Mouse (Mus musculus): ENCODE measurements at regions not wholly inside any gene's neighbourhood (a gene's known extent, or its start where the extent isn't known, plus 50 kb on each side); places are given as distances from the start of the nearest gene placed in this dataset.
"Not testable (repeated sequence)": the region's sequence is repeated elsewhere in the genome, so short reads cannot be mapped to it uniquely, and the experiment has no call there.

GRCm38 (mm10) chr12:92915203-92915602 lies 1066.2 kb upstream of the Sel1l start:
- Histone ChIP-seq H3K4me3 (no peak overlapping the region), H3K4me1 (no peaks in the 10 kb centered on the region), H3K27me3 (ENCODE audit: low read depth, poor library complexity, severe bottlenecking) (no peaks in the 10 kb centered on the region), H3K36me3 (no peaks in the 10 kb centered on the region), H3K9me3 (replicated peaks) (no peaks in the 10 kb centered on the region), H3K27ac (no peak overlapping the region)
- 79% methylated on average over 1 of the region's 1 CpGs for WGBS
- DNase-seq (ENCODE audit: low spot score), result no peak

- Histone ChIP-seq H3K27me3 (ENCODE audit: low read depth, poor library complexity, severe bottlenecking) (no peaks in the 10 kb centered on the region), H3K9me3 (replicated peaks) (no peaks in the 10 kb centered on the region)
These were observed 1055.4 kb upstream of the Sel1l start for GRCm38 (mm10) chr12:92904382-92904781.

GRCm38 (mm10) chr12:92892315-92892714 lies 1043.4 kb upstream of the Sel1l start:
- 89% methylated on average over 8 of the region's 9 CpGs for WGBS
- no peaks in the 10 kb centered on the region for H3K9me3 ChIP-seq (replicated peaks)
- DNase-seq (ENCODE audit: low spot score), result no peak
- H3K27ac ChIP-seq, result no peak overlapping the region
- H3K36me3 ChIP-seq, result no peaks in the 10 kb centered on the region
- no peaks in the 10 kb centered on the region for H3K27me3 ChIP-seq (ENCODE audit: low read depth, poor library complexity, severe bottlenecking)
- H3K4me3 ChIP-seq, result no peak overlapping the region
- H3K4me1 ChIP-seq, result no peaks in the 10 kb centered on the region

More at GRCm38 (mm10) chr12:92904382-92904781, 1055.4 kb upstream of the Sel1l start:
- WGBS, result 84% methylated on average over 2 of the region's 2 CpGs
- Histone ChIP-seq H3K4me3 (no peak overlapping the region), H3K36me3 (no peaks in the 10 kb centered on the region), H3K4me1 (no peaks in the 10 kb centered on the region), H3K27ac (no peak overlapping the region)
- DNase-seq (ENCODE audit: low spot score), result no peak

GRCm38 (mm10) chr12:92891663-92892062 lies 1042.7 kb upstream of the Sel1l start:
- WGBS, result no CpG with 5 or more reads among the region's 8 CpGs
- DNase-seq (ENCODE audit: low spot score); H3K27me3 ChIP-seq (ENCODE audit: low read depth, poor library complexity, severe bottlenecking); H3K4me1 ChIP-seq; H3K36me3 ChIP-seq; H3K9me3 ChIP-seq (replicated peaks); H3K4me3 ChIP-seq; H3K27ac ChIP-seq: not testable (repeated sequence)

GRCm38 (mm10) chr12:92891126-92891525 lies 1042.2 kb upstream of the Sel1l start:
- H3K4me3 ChIP-seq; DNase-seq (ENCODE audit: low spot score); H3K36me3 ChIP-seq; H3K9me3 ChIP-seq (replicated peaks); H3K27me3 ChIP-seq (ENCODE audit: low read depth, poor library complexity, severe bottlenecking); H3K27ac ChIP-seq; H3K4me1 ChIP-seq: not testable (repeated sequence)
- 86% methylated on average over 7 of the region's 9 CpGs for WGBS

GRCm38 (mm10) chr12:92887747-92888146 lies 1038.8 kb upstream of the Sel1l start:
- H3K9me3 ChIP-seq (replicated peaks), result no peaks in the 10 kb centered on the region
- H3K36me3 ChIP-seq, result no peaks in the 10 kb centered on the region
- DNase-seq (ENCODE audit: low spot score), result no peak
- no peaks in the 10 kb centered on the region for H3K4me1 ChIP-seq
- no peaks in the 10 kb centered on the region for H3K27me3 ChIP-seq (ENCODE audit: low read depth, poor library complexity, severe bottlenecking)
- H3K4me3 ChIP-seq, result no peak overlapping the region
- 94% methylated on average over 3 of the region's 3 CpGs for WGBS
- H3K27ac ChIP-seq, result no peak overlapping the region

GRCm38 (mm10) chr12:92886394-92887075 lies 1037.6 kb upstream of the Sel1l start:
- H3K36me3 ChIP-seq; DNase-seq (ENCODE audit: low spot score); H3K27me3 ChIP-seq (ENCODE audit: low read depth, poor library complexity, severe bottlenecking); H3K4me3 ChIP-seq; H3K27ac ChIP-seq; H3K9me3 ChIP-seq (replicated peaks); H3K4me1 ChIP-seq: not testable (repeated sequence)
- WGBS, result 94% methylated on average over 20 of the region's 20 CpGs

- not testable (repeated sequence) for H3K4me3 ChIP-seq; DNase-seq (ENCODE audit: low spot score); H3K36me3 ChIP-seq; H3K27ac ChIP-seq; H3K27me3 ChIP-seq (ENCODE audit: low read depth, poor library complexity, severe bottlenecking); H3K4me1 ChIP-seq; H3K9me3 ChIP-seq (replicated peaks)
- 96% methylated on average over 2 of the region's 2 CpGs for WGBS
These were observed 1035.1 kb upstream of the Sel1l start for GRCm38 (mm10) chr12:92884014-92884413.

GRCm38 (mm10) chr12:92883091-92883490 lies 1034.1 kb upstream of the Sel1l start:
- not testable (repeated sequence) for H3K9me3 ChIP-seq (replicated peaks); DNase-seq (ENCODE audit: low spot score); H3K27ac ChIP-seq; H3K36me3 ChIP-seq; H3K4me3 ChIP-seq; H3K27me3 ChIP-seq (ENCODE audit: low read depth, poor library complexity, severe bottlenecking); H3K4me1 ChIP-seq
- WGBS, result no CpG with 5 or more reads among the region's 8 CpGs

GRCm38 (mm10) chr12:92882540-92882939 lies 1033.6 kb upstream of the Sel1l start:
- not testable (repeated sequence) for H3K36me3 ChIP-seq; DNase-seq (ENCODE audit: low spot score)
- 94% methylated on average over 9 of the region's 11 CpGs for WGBS

GRCm38 (mm10) chr12:92873602-92874001 lies 1024.6 kb upstream of the Sel1l start:
- Histone ChIP-seq H3K9me3 (replicated peaks) (no peaks in the 10 kb centered on the region), H3K4me3 (no peak overlapping the region), H3K27me3 (ENCODE audit: low read depth, poor library complexity, severe bottlenecking) (no peaks in the 10 kb centered on the region), H3K27ac (no peak overlapping the region), H3K36me3 (no peaks in the 10 kb centered on the region), H3K4me1 (no peaks in the 10 kb centered on the region)
- 90% methylated on average over 3 of the region's 3 CpGs for WGBS
- DNase-seq (ENCODE audit: low spot score), result no peak

More at GRCm38 (mm10) chr12:92882540-92882939, 1033.6 kb upstream of the Sel1l start:
- not testable (repeated sequence) for H3K27ac ChIP-seq; H3K4me3 ChIP-seq; H3K9me3 ChIP-seq (replicated peaks); H3K4me1 ChIP-seq; H3K27me3 ChIP-seq (ENCODE audit: low read depth, poor library complexity, severe bottlenecking)

- no peaks in the 10 kb centered on the region for H3K9me3 ChIP-seq (replicated peaks)
- H3K4me3 ChIP-seq, result no peak overlapping the region
- no peak overlapping the region for H3K27ac ChIP-seq
- no peaks in the 10 kb centered on the region for H3K27me3 ChIP-seq (ENCODE audit: low read depth, poor library complexity, severe bottlenecking)
- WGBS, result 78% methylated on average over 3 of the region's 3 CpGs
- DNase-seq (ENCODE audit: low spot score), result no peak
- H3K4me1 ChIP-seq, result no peaks in the 10 kb centered on the region
- no peaks in the 10 kb centered on the region for H3K36me3 ChIP-seq
These were observed 1020.4 kb upstream of the Sel1l start for GRCm38 (mm10) chr12:92869336-92869735.

GRCm38 (mm10) chr12:92823090-92823786 lies 974.3 kb upstream of the Sel1l start:
- no peak overlapping the region for H3K27ac ChIP-seq
- 83% methylated on average over 10 of the region's 10 CpGs for WGBS
- no peak for DNase-seq (ENCODE audit: low spot score)

More at GRCm38 (mm10) chr12:92823090-92823786, 974.3 kb upstream of the Sel1l start:
- no peak overlapping the region for H3K4me3 ChIP-seq
- H3K36me3 ChIP-seq, result no peaks in the 10 kb centered on the region
- no peaks in the 10 kb centered on the region for H3K9me3 ChIP-seq (replicated peaks)
- H3K4me1 ChIP-seq, result no peaks in the 10 kb centered on the region
- H3K27me3 ChIP-seq (ENCODE audit: low read depth, poor library complexity, severe bottlenecking), result no peaks in the 10 kb centered on the region

All from limb, embryonic 10.5 days (tissue).